Mouse (Mus musculus) heart, embryonic 15.5 days (tissue): ENCODE data around the gene Tardbp. TPM values are rescaled to one million over a fixed set of nuclear protein-coding genes. Genes with fewer than 3 reads are reported as not detected.

Experiments
- ATAC-seq: fragments of 200-750 bp; cut with Nextera tagmentation; replicated peaks from 2 replicates; pipeline ENCODE4 v1.8.0; 2017; ENCODE audit warnings: low read depth, moderate TSS enrichment; ENCODE audit not compliant: insufficient number of reproducible peaks, insufficient read depth, low FRiP score
- H3K27ac ChIP-seq: fragments of 300-500 bp; sonication (generic); 2 replicates; pipeline ENCODE4 v1.5.1; 2015; ENCODE audit warnings: mild to moderate bottlenecking, inconsistent platforms
- H3K27me3 ChIP-seq: fragments of 300-500 bp; sonication (generic); 2 replicates; pipeline ENCODE4 v1.6.1; 2015; ENCODE audit warnings: inconsistent platforms
- H3K36me3 ChIP-seq: fragments of 300-500 bp; sonication (generic); 2 replicates; pipeline ENCODE4 v1.6.1; 2015; ENCODE audit warnings: mild to moderate bottlenecking, inconsistent platforms
- H3K4me1 ChIP-seq: fragments of 300-500 bp; sonication (generic); replicated peaks from 2 replicates; pipeline ENCODE4 v1.6.1; 2015; ENCODE audit warnings: inconsistent platforms
- H3K4me2 ChIP-seq: fragments of 300-500 bp; sonication (generic); 2 replicates; pipeline ENCODE4 v1.6.1; 2015; ENCODE audit warnings: inconsistent platforms, mild to moderate bottlenecking, moderate library complexity
- H3K4me3 ChIP-seq: fragments of 300-500 bp; sonication (generic); 2 replicates; pipeline ENCODE4 v1.5.1; 2015; ENCODE audit warnings: mild to moderate bottlenecking, inconsistent platforms
- H3K9ac ChIP-seq: fragments of 300-500 bp; sonication (generic); 2 replicates; pipeline ENCODE4 v1.6.1; 2015; ENCODE audit warnings: mild to moderate bottlenecking, inconsistent platforms
- H3K9me3 ChIP-seq: fragments of 300-500 bp; sonication (generic); replicated peaks from 2 replicates; pipeline ENCODE4 v1.6.1; 2016; ENCODE audit warnings: inconsistent platforms
- WGBS: fragments of 180-500 bp; shearing (Covaris S2); methylation state at CpG from one replicate; pipeline ENCODE4 v1.1.7; 2015; ENCODE audit warnings: mixed read lengths; 5-methylcytosine and 5-hydroxymethylcytosine counted together
- polyA plus RNA-seq: library from polyadenylated mRNA; unstranded; fragments of >200 nt; fragmentation: Nextera tagmentation; extraction: Ambion mirVana; gene quantifications from 2 replicates; pipeline ENCODE4 v1.2.1, GENCODE M21; 2015

Tardbp gene
- polyA plus RNA-seq, 1 experiment from 2014 or later = 153 TPM

DNA sequence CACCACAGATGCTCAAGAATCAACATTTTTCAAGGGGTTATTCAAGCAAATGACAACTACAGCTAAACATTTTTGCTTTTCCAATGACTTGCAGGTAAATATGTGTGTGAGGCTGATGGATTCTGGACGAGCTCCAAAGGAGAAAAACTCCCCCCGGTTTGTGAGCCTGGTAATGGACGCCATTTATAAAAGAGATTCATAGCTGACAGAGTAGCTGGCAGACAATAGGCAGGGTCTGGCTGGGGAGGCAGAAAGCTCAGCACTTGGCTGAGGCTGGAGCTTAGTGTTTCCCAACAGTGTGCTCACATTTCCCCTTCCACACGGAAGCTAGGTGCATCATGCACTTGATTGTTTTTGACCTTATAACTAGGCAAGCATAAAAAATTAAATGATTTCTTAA, 14.3 kb downstream of the Tardbp start:
- H3K4me1 ChIP-seq = peaks cover 23% of the 10 kb centered on the region
- H3K4me3 ChIP-seq = no peak overlapping the region
- no peaks in the 10 kb centered on the region for H3K27me3 ChIP-seq
- H3K27ac ChIP-seq = no peak overlapping the region
- H3K9me3 ChIP-seq = no peaks in the 10 kb centered on the region
- 54% methylated on average over 4 of the region's 4 CpGs for WGBS
- H3K36me3 ChIP-seq = peaks cover 41% of the 10 kb centered on the region
- no peak overlapping the region for H3K9ac ChIP-seq
- ATAC-seq = no peak
- no peak overlapping the region for H3K4me2 ChIP-seq

- 0 out of 2 replicates have a peak overlapping the region, but pooled peaks have one; percentile 13 for H3K27ac ChIP-seq
- no peak for ATAC-seq
- H3K4me1 ChIP-seq = peaks cover 23% of the 10 kb centered on the region
- no peak overlapping the region for H3K9ac ChIP-seq
- 56% methylated on average over 5 of the region's 5 CpGs for WGBS
- no peak overlapping the region for H3K4me2 ChIP-seq
- no peaks in the 10 kb centered on the region for H3K27me3 ChIP-seq
- no peaks in the 10 kb centered on the region for H3K9me3 ChIP-seq
- H3K4me3 ChIP-seq = no peak overlapping the region
- H3K36me3 ChIP-seq = peaks cover 25% of the 10 kb centered on the region
These were observed 16.0 kb downstream of the Tardbp start for GRCm38 (mm10) chr4:148610631-148611364.

DNA sequence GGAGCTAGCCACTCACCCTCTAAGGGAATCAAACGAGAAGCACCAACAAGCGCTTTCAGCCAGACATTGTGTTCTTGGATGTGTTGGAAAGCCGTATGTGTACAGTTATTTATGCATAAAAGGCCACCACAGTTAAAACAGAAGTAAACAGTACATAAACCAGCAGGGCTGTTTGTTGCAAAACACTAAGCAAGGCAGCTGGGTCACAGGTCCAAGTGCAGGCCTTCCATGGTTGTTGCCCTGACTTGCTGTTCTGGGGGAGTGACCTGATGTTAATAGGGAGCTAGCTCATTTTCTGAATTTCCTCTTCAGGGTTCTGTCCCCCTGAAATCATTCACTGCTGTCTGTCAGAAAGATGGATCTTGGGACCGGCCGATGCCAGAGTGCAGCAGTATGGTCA, 17.0 kb downstream of the Tardbp start:
- Histone ChIP-seq H3K4me3 (no peak overlapping the region), H3K27me3 (no peaks in the 10 kb centered on the region), H3K9me3 (no peaks in the 10 kb centered on the region), H3K4me1 (peaks cover 23% of the 10 kb centered on the region), H3K9ac (no peak overlapping the region), H3K36me3 (peaks cover 15% of the 10 kb centered on the region), H3K27ac (no peak overlapping the region), H3K4me2 (no peak overlapping the region)
- 86% methylated on average over 5 of the region's 5 CpGs for WGBS
- no peak for ATAC-seq

GRCm38 (mm10) chr4:148607758-148608157, 19.1 kb downstream of the Tardbp start:
- Histone ChIP-seq H3K9me3 (no peaks in the 10 kb centered on the region), H3K27me3 (no peaks in the 10 kb centered on the region), H3K4me2 (no peak overlapping the region), H3K36me3 (0 out of 2 replicates have a peak, but pooled peaks cover 3% of the 10 kb centered on the region), H3K9ac (no peak overlapping the region), H3K27ac (0 out of 2 replicates have a peak overlapping the region, but pooled peaks have one; percentile 50), H3K4me1 (peaks cover 23% of the 10 kb centered on the region), H3K4me3 (no peak overlapping the region)
- ATAC-seq = no peak
- 25% methylated on average over 5 of the region's 5 CpGs for WGBS

DNA sequence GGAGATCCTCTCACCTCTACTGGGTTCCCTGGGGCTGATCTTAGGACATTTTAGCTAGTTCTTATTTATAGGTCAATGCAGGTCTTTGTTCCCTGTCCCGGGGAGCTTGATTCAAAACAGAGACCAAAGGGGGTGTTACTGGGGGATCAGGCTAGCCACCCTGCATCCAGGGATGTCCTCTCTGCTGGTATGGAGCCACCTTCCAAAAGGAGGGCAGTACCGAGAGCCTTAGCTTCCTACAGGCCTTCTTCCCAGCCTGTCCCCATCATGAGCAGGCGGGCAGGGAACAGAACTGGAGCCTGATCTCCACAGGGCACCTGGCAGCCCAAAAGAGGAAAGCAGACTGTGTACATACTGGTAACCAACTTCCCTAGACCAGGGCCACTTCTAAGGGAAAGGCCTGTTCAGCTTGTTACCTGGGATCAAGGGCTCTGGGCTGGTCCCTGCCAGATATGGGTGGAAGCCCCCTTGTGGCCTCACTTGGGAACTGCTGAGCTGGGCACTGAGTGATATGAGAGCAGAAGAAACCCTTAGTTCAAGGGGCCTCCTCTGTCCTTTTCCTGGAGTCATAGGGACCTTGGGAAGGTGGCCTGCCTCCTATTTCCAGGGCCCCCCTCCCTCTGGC, 22.2 kb downstream of the Tardbp start:
- 86% methylated on average over 3 of the region's 3 CpGs for WGBS

GRCm38 (mm10) chr4:148604141-148604540, 22.7 kb downstream of the Tardbp start:
- no peak for ATAC-seq
- no peak overlapping the region for H3K9ac ChIP-seq

More for the DNA sequence above, 22.2 kb downstream of the Tardbp start:
- no peak overlapping the region for H3K27ac ChIP-seq
- H3K36me3 ChIP-seq = no peaks in the 10 kb centered on the region
- ATAC-seq = no peak; the same call in 1 of the 2 replicates
- no peaks in the 10 kb centered on the region for H3K9me3 ChIP-seq
- H3K4me1 ChIP-seq = peaks cover 12% of the 10 kb centered on the region
- H3K4me2 ChIP-seq = no peak overlapping the region
- H3K9ac ChIP-seq = no peak overlapping the region
- H3K27me3 ChIP-seq = no peaks in the 10 kb centered on the region
- H3K4me3 ChIP-seq = no peak overlapping the region

DNA sequence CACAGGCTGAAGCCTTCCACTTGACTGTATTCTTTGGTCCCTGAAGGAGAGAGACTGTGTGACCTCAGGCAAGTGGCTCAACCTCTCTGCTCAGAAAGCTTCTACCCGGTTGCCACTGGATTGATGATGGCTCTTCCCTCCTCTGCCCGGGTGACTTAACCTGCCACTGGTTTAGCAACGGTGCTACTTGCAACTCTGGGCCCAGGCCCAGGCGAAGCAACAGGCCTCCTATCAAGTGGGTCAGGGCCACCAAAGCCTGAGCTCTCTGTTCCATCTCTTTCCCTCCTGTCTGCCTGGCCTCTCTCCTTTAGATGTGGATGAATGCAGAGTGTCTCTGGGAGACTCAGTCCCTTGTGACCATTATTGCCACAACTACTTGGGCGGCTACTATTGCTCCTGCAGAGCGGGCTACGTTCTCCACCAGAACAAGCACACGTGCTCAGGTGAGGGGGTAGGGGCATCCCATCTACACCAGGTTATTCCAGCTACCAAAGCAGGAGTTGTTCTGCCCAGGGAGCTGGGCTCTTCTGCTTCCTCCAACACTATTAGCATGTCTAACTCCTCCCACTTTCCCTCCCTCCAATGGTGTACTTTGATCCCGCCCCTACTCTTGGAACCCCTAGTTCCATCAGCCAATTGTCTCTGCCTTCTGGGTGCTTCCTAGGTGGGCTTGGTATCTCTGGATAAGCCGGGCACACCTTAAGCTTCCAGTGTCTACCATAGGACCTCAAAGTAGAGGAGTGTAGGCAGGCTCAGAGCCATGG, 23.3 kb downstream of the Tardbp start:
- no peak overlapping the region for H3K4me2 ChIP-seq
- H3K9me3 ChIP-seq = no peaks in the 10 kb centered on the region
- H3K27me3 ChIP-seq = no peaks in the 10 kb centered on the region
- peaks cover 8% of the 10 kb centered on the region for H3K4me1 ChIP-seq
- no peak overlapping the region for H3K27ac ChIP-seq
- H3K4me3 ChIP-seq = no peak overlapping the region
- peaks cover 9% of the 10 kb centered on the region for H3K36me3 ChIP-seq
- 67% methylated on average over 10 of the region's 10 CpGs for WGBS
- no peak overlapping the region for H3K9ac ChIP-seq
- no peak for ATAC-seq

More at GRCm38 (mm10) chr4:148604141-148604540, 22.7 kb downstream of the Tardbp start:
- H3K4me3 ChIP-seq = no peak overlapping the region
- no peak overlapping the region for H3K4me2 ChIP-seq
- H3K9me3 ChIP-seq = no peaks in the 10 kb centered on the region
- 0 out of 2 replicates have a peak, but pooled peaks cover 4% of the 10 kb centered on the region for H3K36me3 ChIP-seq
- H3K27ac ChIP-seq = no peak overlapping the region
- peaks cover 12% of the 10 kb centered on the region for H3K4me1 ChIP-seq
- 75% methylated on average over 7 of the region's 7 CpGs for WGBS
- H3K27me3 ChIP-seq = no peaks in the 10 kb centered on the region

DNA sequence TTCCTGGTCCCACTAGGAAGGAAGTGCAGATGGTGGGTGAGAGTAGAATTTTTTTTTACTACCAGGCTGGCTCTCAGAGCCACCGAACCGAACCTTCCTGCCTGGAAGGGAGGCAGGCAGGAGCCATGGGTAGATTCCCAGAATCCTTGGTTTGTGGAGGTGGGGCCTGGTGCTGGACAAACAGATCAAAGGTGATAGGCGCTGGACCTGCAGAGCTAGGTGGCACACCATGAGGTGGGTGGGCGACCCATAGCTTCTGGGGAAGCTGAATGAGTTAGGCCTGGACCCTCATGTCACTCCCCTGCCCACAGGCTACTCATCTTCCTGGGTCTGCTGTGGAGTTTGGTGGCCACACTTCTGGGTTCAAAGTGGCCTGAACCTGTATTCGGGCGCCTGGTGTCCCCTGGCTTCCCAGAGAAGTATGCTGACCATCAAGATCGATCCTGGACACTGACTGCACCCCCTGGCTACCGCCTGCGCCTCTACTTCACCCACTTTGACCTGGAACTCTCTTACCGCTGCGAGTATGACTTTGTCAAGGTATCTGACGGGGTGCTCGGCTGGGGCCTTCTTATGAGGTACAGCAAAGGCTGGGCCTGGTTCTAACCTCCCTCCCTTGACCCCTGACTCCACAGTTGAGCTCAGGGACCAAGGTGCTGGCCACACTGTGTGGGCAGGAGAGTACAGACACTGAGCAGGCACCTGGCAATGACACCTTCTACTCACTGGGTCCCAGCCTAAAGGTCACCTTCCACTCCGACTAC, 24.3 kb downstream of the Tardbp start, which contains the start of gene Masp2:
Gene Masp2, plus strand, starts transcription at position 198 of the 764 bp plus-strand sequence.
- peaks cover 16% of the 10 kb centered on the region for H3K36me3 ChIP-seq
- H3K4me1 ChIP-seq = no peaks in the 10 kb centered on the region
- ATAC-seq = no peak
- H3K27me3 ChIP-seq = no peaks in the 10 kb centered on the region
- no peak within 1 kb of the TSS for H3K4me2 ChIP-seq
- H3K9ac ChIP-seq = no peak within 1 kb of the TSS
- WGBS = 85% methylated on average over 14 of the region's 14 CpGs
- H3K27ac ChIP-seq = no peak within 1 kb of the TSS
- no peaks in the 10 kb centered on the region for H3K9me3 ChIP-seq
- H3K4me3 ChIP-seq = no peak within 1 kb of the TSS

DNA sequence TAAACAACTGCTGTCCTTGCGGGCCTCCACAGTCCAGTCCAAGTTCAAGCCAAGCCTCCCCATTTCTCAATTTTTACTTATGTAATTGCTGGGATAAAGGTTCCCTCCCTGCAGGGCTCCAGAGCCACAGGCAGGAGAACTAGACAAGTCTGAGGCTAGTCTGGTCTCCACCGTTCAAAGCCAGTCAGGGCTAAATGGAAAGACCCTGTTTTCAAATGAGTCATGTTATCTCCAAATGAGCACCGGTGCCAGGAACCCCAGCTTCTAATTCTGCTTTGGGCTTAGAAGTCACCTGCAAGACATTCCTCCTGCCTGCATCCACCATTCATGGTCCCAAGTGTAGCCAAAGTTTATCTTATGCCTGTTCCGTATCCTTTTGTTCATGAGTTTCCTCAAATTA, 24.9 kb downstream of the Tardbp start:
- ATAC-seq = no peak
- no peak overlapping the region for H3K27ac ChIP-seq
- no peak overlapping the region for H3K9ac ChIP-seq
- no peaks in the 10 kb centered on the region for H3K4me1 ChIP-seq
- H3K4me2 ChIP-seq = no peak overlapping the region
- 64% methylated on average over 4 of the region's 4 CpGs for WGBS
- no peaks in the 10 kb centered on the region for H3K27me3 ChIP-seq
- H3K36me3 ChIP-seq = peaks cover 16% of the 10 kb centered on the region
- no peaks in the 10 kb centered on the region for H3K9me3 ChIP-seq
- H3K4me3 ChIP-seq = no peak overlapping the region

GRCm38 (mm10) chr4:148600316-148600715, 26.5 kb downstream of the Tardbp start:
- Histone ChIP-seq H3K4me3 (no peak overlapping the region), H3K9me3 (no peaks in the 10 kb centered on the region), H3K4me1 (no peaks in the 10 kb centered on the region), H3K27me3 (no peaks in the 10 kb centered on the region), H3K9ac (no peak overlapping the region), H3K36me3 (peaks cover 23% of the 10 kb centered on the region), H3K4me2 (no peak overlapping the region), H3K27ac (no peak overlapping the region)
- WGBS = 84% methylated on average over 4 of the region's 4 CpGs
- no peak for ATAC-seq

- H3K9ac ChIP-seq = no peak overlapping the region
- no peaks in the 10 kb centered on the region for H3K27me3 ChIP-seq
- H3K9me3 ChIP-seq = no peaks in the 10 kb centered on the region
- peaks cover 38% of the 10 kb centered on the region for H3K36me3 ChIP-seq
- H3K4me2 ChIP-seq = no peak overlapping the region
- 91% methylated on average over 12 of the region's 12 CpGs for WGBS
- H3K4me3 ChIP-seq = no peak overlapping the region
- no peak overlapping the region for H3K27ac ChIP-seq
- no peak for ATAC-seq
- H3K4me1 ChIP-seq = no peaks in the 10 kb centered on the region
These were observed 28.0 kb downstream of the Tardbp start for GRCm38 (mm10) chr4:148598826-148599225.
